Mouse (Mus musculus): ENCODE results near the gene Hnrnph3. TPM values are rescaled to one million over a fixed set of nuclear protein-coding genes. Genes with fewer than 3 reads are reported as not detected.

The Hnrnph3 gene
- polyA plus RNA-seq (2012): 17.3 and 19.6 TPM in 2 replicates

DNA sequence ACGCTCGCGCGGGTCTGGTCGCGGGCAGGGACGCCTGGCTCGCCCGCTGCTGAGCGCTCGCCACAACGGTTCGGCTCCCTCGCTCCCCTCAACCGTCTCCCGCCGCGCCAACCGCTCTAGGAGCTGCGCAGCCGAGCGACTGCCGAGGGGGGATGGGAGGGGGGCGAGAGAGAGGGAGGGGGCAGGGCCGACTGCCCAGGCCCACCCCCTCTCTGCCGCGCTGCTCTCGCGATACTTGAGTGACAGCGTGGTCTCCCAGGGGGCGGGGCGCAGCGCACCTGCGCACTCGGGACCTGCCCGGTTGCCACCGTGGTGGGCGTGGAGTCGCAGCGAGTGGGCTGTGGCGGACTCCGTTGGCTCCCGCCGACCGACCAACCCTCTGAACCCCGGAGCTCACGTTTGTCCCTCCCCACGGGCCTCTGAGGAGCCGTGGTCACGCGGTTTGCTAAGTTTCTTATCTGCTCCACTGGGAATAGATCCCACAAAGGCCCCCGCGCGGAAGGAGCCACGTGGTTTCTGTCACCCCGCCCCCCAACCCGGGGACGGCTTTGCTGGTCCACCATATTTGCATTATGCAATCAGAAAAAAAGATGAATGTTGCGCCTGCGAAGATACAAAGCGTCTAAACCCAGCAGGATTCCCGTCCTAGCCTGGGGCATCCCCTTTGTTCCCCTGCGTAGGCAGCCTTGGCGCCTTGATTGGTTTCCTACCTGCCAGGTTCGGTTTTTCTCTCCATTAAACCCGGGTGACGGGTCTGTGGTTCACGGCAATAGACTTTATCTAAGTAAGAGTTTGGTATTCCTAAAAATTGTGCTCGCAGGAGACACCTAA, at the start of gene Hnrnph3, which contains the start of gene Pbld2:
TSS of gene Hnrnph3 (minus strand) at position 469 of the 831 bp plus-strand sequence.
TSS of gene Pbld2 (plus strand) at position 567 of the 831 bp plus-strand sequence.

DNA sequence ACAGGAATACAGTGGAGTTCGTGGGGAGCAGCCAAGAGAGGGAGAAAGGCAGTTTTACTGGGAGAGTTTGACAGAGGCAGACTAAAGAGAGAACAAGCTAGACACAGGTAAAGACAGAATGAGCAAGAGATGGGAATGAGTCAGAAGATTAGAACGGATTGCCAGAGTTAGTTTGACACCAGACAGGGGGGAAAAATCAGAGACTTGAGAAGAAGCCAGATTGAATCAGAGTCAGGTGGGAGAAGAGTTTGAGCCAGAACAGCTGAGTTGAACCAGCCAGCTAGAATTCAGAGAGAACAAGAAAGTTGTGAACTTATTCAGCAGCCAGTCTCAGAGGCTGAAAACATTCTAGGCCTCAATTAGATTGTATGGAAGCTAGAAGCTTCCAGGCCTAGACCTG, 35.8 kb upstream of the Hnrnph3 start, which contains the start of gene Pbld1:
TSS of gene Pbld1 (plus strand) at position 301 of the 400 bp plus-strand sequence.

DNA sequence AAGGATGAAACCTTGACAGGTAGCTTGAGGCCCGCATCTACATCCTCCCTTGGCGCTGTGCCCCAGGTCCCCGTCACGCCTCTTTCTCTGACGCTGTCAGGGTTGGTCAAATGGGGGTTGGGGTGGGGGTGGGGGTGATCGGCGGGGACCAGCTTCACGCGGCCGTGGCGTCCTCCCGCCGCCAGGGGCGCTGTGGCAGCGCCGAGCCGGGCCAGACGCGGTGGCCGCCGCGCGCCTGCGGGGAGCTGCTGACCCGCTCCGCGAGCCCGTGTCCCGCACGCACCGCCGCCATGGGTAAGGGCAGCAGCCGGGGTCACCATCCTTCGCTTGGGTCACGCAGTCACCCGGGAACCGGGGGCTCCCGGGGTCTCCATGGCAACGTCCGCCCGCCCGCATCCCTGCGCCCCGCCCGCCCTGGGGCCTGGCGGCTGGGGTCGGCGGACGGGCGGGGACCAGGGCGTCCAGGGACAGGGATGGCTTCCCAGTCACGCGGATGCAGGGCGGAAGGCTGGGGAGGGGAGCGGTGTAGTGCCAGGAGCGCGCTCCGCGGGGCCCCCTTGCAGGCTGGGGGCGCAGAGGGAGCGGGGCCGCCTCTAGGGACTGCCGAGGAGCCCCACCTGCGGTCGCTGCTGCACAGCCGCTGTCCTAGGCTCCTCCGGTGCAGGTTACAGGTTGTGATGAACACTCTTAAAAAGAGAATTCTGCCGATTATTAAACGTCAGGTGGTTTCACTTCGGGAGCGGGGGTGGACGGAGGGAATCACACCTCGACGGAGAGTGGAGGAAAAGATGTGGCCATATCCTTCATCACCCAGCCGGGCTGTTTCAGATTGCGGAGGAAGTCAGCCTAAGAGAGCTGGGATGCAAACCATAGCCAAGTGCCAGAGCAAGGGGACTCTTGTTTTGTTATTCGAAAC, 43.7 kb downstream of the Hnrnph3 start, which contains the start of gene Rufy2:
TSS of gene Rufy2 (plus strand) at position 185 of the 916 bp plus-strand sequence.

Other genes starting within 250 kb of the Hnrnph3 start
- 9.8 and 13.7 TPM in 2 replicates for gene Ccar1, start 231.9 kb downstream of the Hnrnph3 start, polyA plus RNA-seq (2012)
- gene Tet1, start 115.2 kb downstream of the Hnrnph3 start, polyA plus RNA-seq (2012): 0.97 and 4.5 TPM in 2 replicates
- 10.8 and 11.9 TPM in 2 replicates for gene Slc25a16, start 103.6 kb downstream of the Hnrnph3 start, polyA plus RNA-seq (2012)
- 11.1 and 12.6 TPM in 2 replicates for gene Dna2, start 77.2 kb downstream of the Hnrnph3 start, polyA plus RNA-seq (2012)
- gene Rufy2, start 44.0 kb downstream of the Hnrnph3 start, polyA plus RNA-seq (2012): 0.69 and 0.87 TPM in 2 replicates
- gene Pbld2, start 98 bp upstream of the Hnrnph3 start, polyA plus RNA-seq (2012): not detected in 2 replicates
- gene Pbld1, start 35.9 kb upstream of the Hnrnph3 start, polyA plus RNA-seq (2012): 0.12 TPM in 1 of 2 replicates, not detected in the other
- not detected in 2 replicates for gene Atoh7, start 75.4 kb upstream of the Hnrnph3 start, polyA plus RNA-seq (2012)
- gene Mypn, start 179.7 kb upstream of the Hnrnph3 start, polyA plus RNA-seq (2012): 0.03 TPM in 1 of 2 replicates, not detected in the other
- 13.6 and 18.7 TPM in 2 replicates for gene Herc4, start 219.6 kb upstream of the Hnrnph3 start, polyA plus RNA-seq (2012)